ENCODE assay signal across 8 mouse cellular contexts in genomic region chr3:119894035-119894434, GRCm38 (mm10).
DNase-seq lines count a peak whose midpoint lies in the region; ATAC-seq lines count a peak whose summit lies in the region.

No protein-coding gene starts in this region.

- no peak overlapping the region for H3K9ac ChIP-seq in embryonic facial prominence, embryonic 13.5 days
- H3K9ac ChIP-seq in hindbrain, embryonic 11.5 days (ENCODE audit: low read depth, low read length) = no peak overlapping the region
- H3K9ac ChIP-seq in midbrain, embryonic 15.5 days = no peak overlapping the region

- peak overlapping the region; percentile 63 for H3K4me2 ChIP-seq in embryonic facial prominence, embryonic 13.5 days
- peak overlapping the region; percentile 27; the same call in 1 of the 2 replicates for H3K4me2 ChIP-seq in hindbrain, embryonic 11.5 days (replicated peaks; ENCODE audit: low read depth, low read length)
- peak overlapping the region; percentile 46 for H3K4me2 ChIP-seq in midbrain, embryonic 15.5 days

- peak; percentile 7 for DNase-seq in kidney, postnatal 10 days
- no peak for DNase-seq in kidney, adult 18-20 months
- no peak for DNase-seq in hindbrain, embryonic 11.5 days (ENCODE audit: low spot score)
- no peak for DNase-seq in spleen, adult 12 weeks (ENCODE audit: low spot score)
- DNase-seq in cerebellum, postnatal 36 days = no peak
- DNase-seq in T-cell, adult 2 months (ENCODE audit: low spot score) = no peak

- 0 out of 2 replicates have a peak overlapping the region, but pooled peaks have one; percentile 34 for H3K4me3 ChIP-seq in embryonic facial prominence, embryonic 13.5 days
- H3K4me3 ChIP-seq in hindbrain, embryonic 11.5 days (ENCODE audit: low read depth, low read length) = no peak overlapping the region
- H3K4me3 ChIP-seq in midbrain, embryonic 15.5 days = peak overlapping the region; percentile 21; the same call in 1 of the 2 replicates

- no peak; the same call in 1 of the 2 replicates for ATAC-seq in embryonic facial prominence, embryonic 13.5 days (ENCODE audit: insufficient number of reproducible peaks, insufficient read depth, low FRiP score, low TSS enrichment, low read depth)
- ATAC-seq in hindbrain, embryonic 11.5 days (ENCODE audit: low FRiP score) = no peak; the same call in 1 of the 2 replicates
- ATAC-seq in midbrain, embryonic 15.5 days (replicated peaks) = peak; percentile 59

- peak overlapping the region; percentile 57; the same call in 1 of the 2 replicates for H3K27ac ChIP-seq in embryonic facial prominence, embryonic 13.5 days
- H3K27ac ChIP-seq in hindbrain, embryonic 11.5 days (ENCODE audit: low read depth, low read length) = no peak overlapping the region
- H3K27ac ChIP-seq in midbrain, embryonic 15.5 days = peak overlapping the region; percentile 61

- H3K36me3 ChIP-seq in embryonic facial prominence, embryonic 13.5 days = no peaks in the 10 kb centered on the region
- no peaks in the 10 kb centered on the region for H3K36me3 ChIP-seq in hindbrain, embryonic 11.5 days (ENCODE audit: control insufficient read depth, insufficient read depth, low read length)
- H3K36me3 ChIP-seq in midbrain, embryonic 15.5 days (replicated peaks) = no peaks in the 10 kb centered on the region

- H3K27me3 ChIP-seq in embryonic facial prominence, embryonic 13.5 days = no peaks in the 10 kb centered on the region
- no peaks in the 10 kb centered on the region for H3K27me3 ChIP-seq in hindbrain, embryonic 11.5 days (ENCODE audit: control insufficient read depth, insufficient read depth, low read length)
- H3K27me3 ChIP-seq in midbrain, embryonic 15.5 days (replicated peaks) = no peaks in the 10 kb centered on the region

- WGBS in embryonic facial prominence, embryonic 13.5 days = 31% methylated on average over 10 of the region's 10 CpGs
- WGBS in hindbrain, embryonic 11.5 days = 72% methylated on average over 10 of the region's 10 CpGs
- WGBS in midbrain, embryonic 15.5 days = 39% methylated on average over 10 of the region's 10 CpGs

- no peaks in the 10 kb centered on the region for H3K9me3 ChIP-seq in embryonic facial prominence, embryonic 13.5 days
- no peaks in the 10 kb centered on the region for H3K9me3 ChIP-seq in hindbrain, embryonic 11.5 days (ENCODE audit: control insufficient read depth, low read length)
- no peaks in the 10 kb centered on the region for H3K9me3 ChIP-seq in midbrain, embryonic 15.5 days

- peaks cover 20% of the 10 kb centered on the region for H3K4me1 ChIP-seq in embryonic facial prominence, embryonic 13.5 days
- peaks cover 4% of the 10 kb centered on the region; the same call in 1 of the 2 replicates for H3K4me1 ChIP-seq in hindbrain, embryonic 11.5 days (replicated peaks; ENCODE audit: control insufficient read depth, insufficient read depth, low read length)
- H3K4me1 ChIP-seq in midbrain, embryonic 15.5 days = peaks cover 20% of the 10 kb centered on the region
